Mouse (Mus musculus): Measurements from ENCODE around the gene Ubfd1.

Gene Ubfd1

DNA sequence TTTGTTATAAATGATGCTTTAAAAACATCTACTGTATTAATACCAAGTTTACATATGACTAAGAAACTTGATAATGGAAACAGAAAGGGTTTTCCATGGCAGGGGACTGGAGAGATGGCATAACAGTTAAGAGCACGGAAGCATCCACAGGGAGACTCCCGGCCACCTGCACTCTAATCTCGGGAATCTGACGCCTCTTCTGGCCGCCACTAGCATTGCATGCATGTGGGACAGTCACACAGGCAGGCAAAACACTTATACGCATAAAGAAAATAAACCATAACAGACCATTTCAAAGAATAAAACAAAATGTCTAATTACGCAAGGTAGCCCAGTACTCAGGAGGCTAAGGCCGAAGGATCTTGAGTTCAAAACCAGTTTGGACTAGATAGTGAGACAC lies 58.7 kb downstream of the Ubfd1 start:
- POLR2A ChIA-PET, result interaction anchor here in 3 of 4 experiments (0.6 to 1.8 kb wide), 4 partner anchors 25 to 58 kb away, joined by 3 to 4 read pairs (median 4); no protein-coding TSS in a partner anchor
- CTCF ChIA-PET, result no interaction called here

DNA sequence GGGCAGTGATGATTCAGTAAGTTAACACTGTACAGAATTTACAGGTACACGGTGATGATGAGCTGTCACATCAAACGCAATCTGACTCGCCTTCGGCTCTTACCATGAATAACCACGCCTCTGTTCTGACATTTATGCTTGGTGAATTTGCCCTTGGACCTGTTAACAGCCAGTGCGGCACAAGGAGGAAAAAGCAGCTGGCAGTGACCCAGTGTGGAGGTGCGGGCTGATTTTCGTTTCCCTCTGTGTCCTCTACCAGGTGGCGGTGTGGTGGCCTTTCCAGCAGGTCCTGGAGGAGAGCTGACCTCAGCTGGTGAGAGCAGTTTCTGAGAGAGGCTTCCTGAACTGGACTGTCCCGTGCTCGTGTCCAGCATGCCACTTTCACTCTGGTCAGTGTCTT lies 60.0 kb downstream of the Ubfd1 start:
- POLR2A ChIA-PET, result interaction anchor here in 2 of 4 experiments (0.6 to 1.8 kb wide), 3 partner anchors 24 to 191 kb away, joined by 3 to 4 read pairs (median 3); no protein-coding TSS in a partner anchor
- CTCF ChIA-PET, result interaction anchor here in 1 of 4 experiments (1.4 kb wide), 1 partner anchor 28 kb away, joined by 3 read pairs; no protein-coding TSS in a partner anchor

Measured in embryonic stem cell, embryonic (primary cell).